Mouse (Mus musculus) G1E (cell line): ENCODE measurements around the gene Olfr638.

Source experiments
- CTCF ChIP-seq: IDR thresholded peaks from 2 replicates; pipeline ENCODE4 v1.5.1; 2012; ENCODE audit warnings: low read depth, low read length, inconsistent platforms, mixed read lengths
- GATA1 ChIP-seq: IDR thresholded peaks from 2 replicates; pipeline ENCODE4 v1.6.1; 2012; ENCODE audit warnings: borderline replicate concordance, low read length, inconsistent platforms, mixed read lengths
- POLR2AphosphoS5 ChIP-seq: IDR thresholded peaks from 2 replicates; pipeline ENCODE4 v1.6.1; 2012; ENCODE audit warnings: low read depth, low read length, inconsistent platforms; ENCODE audit not compliant: insufficient replicate concordance
- TAL1 ChIP-seq: conservative IDR thresholded peaks from 2 replicates; pipeline ENCODE4 v1.6.1; 2012; ENCODE audit warnings: low read depth, low read length, inconsistent platforms, mixed read lengths

GRCm38 (mm10) chr7:104035145-104035544 lies 36.6 kb downstream of the Olfr638 start, which contains the start of gene Olfr641:
- TF ChIP-seq CTCF, result no peak
- no peak for TF ChIP-seq TAL1
- TF ChIP-seq POLR2AphosphoS5, result no peak
- TF ChIP-seq GATA1, result no peak
